ENCODE assay signal across 22 mouse cellular contexts in genomic region chr16:17882196-17882595, GRCm38 (mm10). TPM values are rescaled to one million over a fixed set of nuclear protein-coding genes. Genes with fewer than 3 reads are reported as not detected.
DNase-seq lines count a peak whose midpoint lies in the region; ATAC-seq and TF ChIP-seq lines count a peak whose summit lies in the region.
"Had no signal": no experiment of that assay in that cellular context is flagged by ENCODE, and none has a peak within 500 bp of the region (broad histone marks: within the 10 kb centered on the region; RNA-seq: fewer than 3 reads in every experiment).

No protein-coding gene starts in this region.

- H3K36me3 ChIP-seq in kidney, adult 2 months (ENCODE audit: control insufficient read depth, insufficient read depth, low read length) = no peaks in the 10 kb centered on the region; the same call in 1 of the 2 replicates
- H3K36me3 ChIP-seq in lung, postnatal 0 days (ENCODE audit: insufficient read depth, low read length) = no peaks in the 10 kb centered on the region
- H3K36me3 ChIP-seq in stomach, embryonic 16.5 days (ENCODE audit: control insufficient read depth, insufficient read depth, low read length) = 0 out of 2 replicates have a peak, but pooled peaks cover 3% of the 10 kb centered on the region
- H3K36me3 ChIP-seq in hindbrain, embryonic 14.5 days (replicated peaks; ENCODE audit: control insufficient read depth, insufficient read depth) = 0 out of 2 replicates have a peak, but pooled peaks cover 6% of the 10 kb centered on the region

- no peak; the same call in 1 of the 2 replicates for ATAC-seq in lung, postnatal 0 days
- ATAC-seq in stomach, embryonic 16.5 days (ENCODE audit: insufficient read depth, low FRiP score) = no peak
- ATAC-seq in hindbrain, embryonic 14.5 days (ENCODE audit: low FRiP score) = no peak
- ATAC-seq: forebrain, embryonic 16.5 days had no signal

- DNase-seq in kidney, adult 2 months = peak; percentile 17
- no peak for DNase-seq in kidney, postnatal 14 days
- peak; percentile 20 for DNase-seq in lung, postnatal 0 days (ENCODE audit: low spot score)
- no peak for DNase-seq in lung, postnatal 10 days
- peak; percentile 17 to 28 for DNase-seq in urinary bladder, postnatal 36 days (ENCODE audit: low spot score in 2 of 2)
- DNase-seq in urinary bladder, adult 2 months (ENCODE audit: low spot score) = no peak
- DNase-seq in hindbrain, embryonic 14.5 days (ENCODE audit: low spot score) = no peak
- DNase-seq: adrenal gland, adult 2 months; adrenal gland, postnatal 25 days; cerebellum, adult 18-20 months; cerebellum, postnatal 10 days; gastrocnemius, postnatal 14 days; heart, adult 18-20 months; heart, postnatal 10 days had no signal

- H3K9me3 ChIP-seq in lung, postnatal 0 days (ENCODE audit: low read length) = no peaks in the 10 kb centered on the region
- H3K9me3 ChIP-seq in stomach, embryonic 16.5 days (replicated peaks; ENCODE audit: control insufficient read depth, low read length) = no peaks in the 10 kb centered on the region
- H3K9me3 ChIP-seq in hindbrain, embryonic 14.5 days (ENCODE audit: control insufficient read depth, low read length) = no peaks in the 10 kb centered on the region
- H3K9me3 ChIP-seq: forebrain, embryonic 12.5 days; heart, embryonic 10.5 days; hindbrain, embryonic 13.5 days had no signal

- no peak for TF ChIP-seq POLR2A in kidney, adult 2 months (IDR thresholded peaks at IDR 0.05; ENCODE audit: low read depth, low read length)

- H3K4me1 ChIP-seq in kidney, adult 2 months (ENCODE audit: control insufficient read depth, insufficient read depth, low read length) = peaks cover 11% of the 10 kb centered on the region
- no peaks in the 10 kb centered on the region; the same call in 1 of the 2 replicates for H3K4me1 ChIP-seq in lung, postnatal 0 days (ENCODE audit: insufficient read depth, low read depth, low read length)
- peaks cover 18% of the 10 kb centered on the region; the same call in 1 of the 2 replicates for H3K4me1 ChIP-seq in stomach, embryonic 16.5 days (ENCODE audit: control insufficient read depth, insufficient read depth, low read length)
- peaks cover 9% of the 10 kb centered on the region; the same call in 1 of the 2 replicates for H3K4me1 ChIP-seq in hindbrain, embryonic 14.5 days (replicated peaks; ENCODE audit: control insufficient read depth, insufficient read depth, low read length)

- H3K27ac ChIP-seq in kidney, adult 2 months (ENCODE audit: insufficient read depth, low read depth, low read length) = no peak overlapping the region
- H3K27ac ChIP-seq in lung, postnatal 0 days (ENCODE audit: low read length) = no peak overlapping the region
- peak overlapping the region; percentile 21; the same call in 1 of the 2 replicates for H3K27ac ChIP-seq in stomach, embryonic 16.5 days (ENCODE audit: low read length)
- no peak overlapping the region for H3K27ac ChIP-seq in hindbrain, embryonic 14.5 days
- H3K27ac ChIP-seq: forebrain, embryonic 12.5 days; heart, embryonic 10.5 days; hindbrain, embryonic 13.5 days had no signal

- no peak overlapping the region for H3K9ac ChIP-seq in lung, postnatal 0 days (replicated peaks; ENCODE audit: low read depth)
- no peak overlapping the region for H3K9ac ChIP-seq in stomach, embryonic 16.5 days (ENCODE audit: low read length)
- no peak overlapping the region for H3K9ac ChIP-seq in hindbrain, embryonic 14.5 days
- H3K9ac ChIP-seq: forebrain, embryonic 12.5 days; hindbrain, embryonic 13.5 days had no signal

- H3K27me3 ChIP-seq in kidney, adult 2 months (replicated peaks; ENCODE audit: control insufficient read depth, insufficient read depth, low read length) = no peaks in the 10 kb centered on the region
- no peaks in the 10 kb centered on the region for H3K27me3 ChIP-seq in lung, postnatal 0 days (replicated peaks; ENCODE audit: insufficient read depth, low read length)
- H3K27me3 ChIP-seq in stomach, embryonic 16.5 days (ENCODE audit: control insufficient read depth, insufficient read depth, low read length) = no peaks in the 10 kb centered on the region
- H3K27me3 ChIP-seq in hindbrain, embryonic 14.5 days (ENCODE audit: control insufficient read depth, insufficient read depth, low read length) = no peaks in the 10 kb centered on the region
- H3K27me3 ChIP-seq: forebrain, embryonic 12.5 days; hindbrain, embryonic 13.5 days had no signal

- TF ChIP-seq EP300 in lung, postnatal 0 days (IDR thresholded peaks at IDR 0.05) = no peak

- H3K4me3 ChIP-seq in kidney, adult 2 months (ENCODE audit: insufficient read depth, low read depth, low read length) = no peak overlapping the region
- no peak overlapping the region for H3K4me3 ChIP-seq in lung, postnatal 0 days (ENCODE audit: low read depth, low read length)
- H3K4me3 ChIP-seq in stomach, embryonic 16.5 days (replicated peaks; ENCODE audit: low read length) = no peak overlapping the region
- no peak overlapping the region for H3K4me3 ChIP-seq in hindbrain, embryonic 14.5 days (replicated peaks; ENCODE audit: low read length)
- H3K4me3 ChIP-seq: forebrain, embryonic 12.5 days; heart, embryonic 10.5 days; hindbrain, embryonic 13.5 days had no signal

- no peak overlapping the region for H3K4me2 ChIP-seq in lung, postnatal 0 days (replicated peaks; ENCODE audit: low read depth, low read length)
- H3K4me2 ChIP-seq in stomach, embryonic 16.5 days (ENCODE audit: low read depth, low read length) = no peak overlapping the region
- H3K4me2 ChIP-seq in hindbrain, embryonic 14.5 days (replicated peaks) = no peak overlapping the region
- H3K4me2 ChIP-seq: forebrain, embryonic 12.5 days; hindbrain, embryonic 13.5 days had no signal

- no peak for TF ChIP-seq CTCF in kidney, adult 2 months (conservative IDR thresholded peaks at IDR 0.05; ENCODE audit: insufficient read depth, insufficient read length, low read depth, low read length)
- TF ChIP-seq CTCF in lung, postnatal 0 days (IDR thresholded peaks at IDR 0.05) = no peak

RNA-seq across cellular contexts. Expression of gene Gm20518, which starts 9.3 kb away (rescaled TPM):
- 7.7 and 10.3 TPM in 2 replicates for polyA plus RNA-seq in kidney, adult 2 months (2012; rRNA removed)
- polyA plus RNA-seq in lung, postnatal 0 days (2015; fragmentation: Nextera tagmentation; extraction: Ambion mirVana) = 0.11 and 0.18 TPM in 2 replicates
- 0.60 and 0.70 TPM in 2 replicates for polyA plus RNA-seq in urinary bladder, adult 2 months (2012; rRNA removed)
- polyA plus RNA-seq in stomach, embryonic 16.5 days (2015; fragmentation: Nextera tagmentation; extraction: Ambion mirVana) = 0.32 and 0.46 TPM in 2 replicates
- polyA plus RNA-seq in hindbrain, embryonic 14.5 days (2014; fragmentation: Nextera tagmentation; extraction: Ambion mirVana) = 0.29 and 0.48 TPM in 2 replicates
- polyA plus RNA-seq: heart, embryonic 14.5 days had no signal

RNA-seq across cellular contexts. Expression of gene Tssk1, which starts 11.8 kb away (rescaled TPM):
- polyA plus RNA-seq in kidney, adult 2 months (2012; rRNA removed) = 0.12 and 0.14 TPM in 2 replicates
- polyA plus RNA-seq in lung, postnatal 0 days (2015; fragmentation: Nextera tagmentation; extraction: Ambion mirVana) = not detected in 2 replicates
- 0.07 and 0.08 TPM in 2 replicates for polyA plus RNA-seq in urinary bladder, adult 2 months (2012; rRNA removed)
- polyA plus RNA-seq in stomach, embryonic 16.5 days (2015; fragmentation: Nextera tagmentation; extraction: Ambion mirVana) = 0.04 TPM in 1 of 2 replicates, not detected in the other
- polyA plus RNA-seq in hindbrain, embryonic 14.5 days (2014; fragmentation: Nextera tagmentation; extraction: Ambion mirVana) = 0.05 and 0.13 TPM in 2 replicates
- polyA plus RNA-seq: embryonic facial prominence, embryonic 11.5 days; forebrain, embryonic 12.5 days; forebrain, embryonic 16.5 days; heart, embryonic 10.5 days; heart, embryonic 14.5 days had no signal

RNA-seq across cellular contexts. Expression of gene Dgcr2, which starts 16.2 kb away (rescaled TPM):
- 99.8 and 127 TPM in 2 replicates for polyA plus RNA-seq in kidney, adult 2 months (2012; rRNA removed)
- 47.3 and 49.2 TPM in 2 replicates for polyA plus RNA-seq in lung, postnatal 0 days (2015; fragmentation: Nextera tagmentation; extraction: Ambion mirVana)
- polyA plus RNA-seq in urinary bladder, adult 2 months (2012; rRNA removed) = 48.7 and 50.0 TPM in 2 replicates
- 80.6 and 88.8 TPM in 2 replicates for polyA plus RNA-seq in stomach, embryonic 16.5 days (2015; fragmentation: Nextera tagmentation; extraction: Ambion mirVana)
- polyA plus RNA-seq in hindbrain, embryonic 14.5 days (2014; fragmentation: Nextera tagmentation; extraction: Ambion mirVana) = 105 TPM in 2 replicates

RNA-seq across cellular contexts. Expression of gene Tssk2, which starts 16.2 kb away (rescaled TPM):
- polyA plus RNA-seq in kidney, adult 2 months (2012; rRNA removed) = 0.05 and 0.27 TPM in 2 replicates
- not detected in 2 replicates for polyA plus RNA-seq in lung, postnatal 0 days (2015; fragmentation: Nextera tagmentation; extraction: Ambion mirVana)
- not detected in 2 replicates for polyA plus RNA-seq in urinary bladder, adult 2 months (2012; rRNA removed)
- polyA plus RNA-seq in stomach, embryonic 16.5 days (2015; fragmentation: Nextera tagmentation; extraction: Ambion mirVana) = not detected in 2 replicates
- polyA plus RNA-seq in hindbrain, embryonic 14.5 days (2014; fragmentation: Nextera tagmentation; extraction: Ambion mirVana) = not detected in 2 replicates
- polyA plus RNA-seq: adrenal gland, adult 2 months; embryonic facial prominence, embryonic 11.5 days; forebrain, embryonic 12.5 days; forebrain, embryonic 16.5 days; frontal cortex, adult 2 months; heart, embryonic 10.5 days; heart, embryonic 14.5 days; hindbrain, embryonic 13.5 days had no signal

RNA-seq across cellular contexts. Expression of gene Ess2, which starts 29.0 kb away (rescaled TPM):
- polyA plus RNA-seq in kidney, adult 2 months (2012; rRNA removed) = 14.2 and 16.2 TPM in 2 replicates
- polyA plus RNA-seq in lung, postnatal 0 days (2015; fragmentation: Nextera tagmentation; extraction: Ambion mirVana) = 21.8 and 22.6 TPM in 2 replicates
- 26.0 and 26.7 TPM in 2 replicates for polyA plus RNA-seq in urinary bladder, adult 2 months (2012; rRNA removed)
- 31.3 and 33.7 TPM in 2 replicates for polyA plus RNA-seq in stomach, embryonic 16.5 days (2015; fragmentation: Nextera tagmentation; extraction: Ambion mirVana)
- polyA plus RNA-seq in hindbrain, embryonic 14.5 days (2014; fragmentation: Nextera tagmentation; extraction: Ambion mirVana) = 38.9 and 41.0 TPM in 2 replicates

Comparison
In these comparisons a context has a peak if more than half of its experiments do, and no peak if none do; other contexts are left out.
1. DNase-seq: peak in kidney, adult 2 months (single experiment), lung, postnatal 0 days (single experiment) and urinary bladder, postnatal 36 days (2 of 2); none in kidney, postnatal 14 days (single experiment), lung, postnatal 10 days (single experiment), urinary bladder, adult 2 months (single experiment) and hindbrain, embryonic 14.5 days (single experiment).